Mouse (Mus musculus): ENCODE measurements around the gene Sec14l1.
A peak's percentile ranks its signal among the peaks of the same experiment; 100 is the strongest.

The Sec14l1 gene

GRCm38 (mm10) chr11:117109179-117109954 lies 5.6 kb upstream of the Sec14l1 start:
- no peak for DNase-seq (ENCODE audit: low spot score)

- no peak for DNase-seq (ENCODE audit: low spot score)
These were observed 2.9 kb upstream of the Sec14l1 start for GRCm38 (mm10) chr11:117111967-117112648.

- no peak for DNase-seq (ENCODE audit: low spot score)
These were observed 2.3 kb upstream of the Sec14l1 start for GRCm38 (mm10) chr11:117112649-117113051.

GRCm38 (mm10) chr11:117113377-117113776 lies 1.6 kb upstream of the Sec14l1 start:
- DNase-seq (ENCODE audit: low spot score) = no peak

- DNase-seq (ENCODE audit: low spot score) = no peak
These were observed 757 bp upstream of the Sec14l1 start for GRCm38 (mm10) chr11:117114231-117114591.

GRCm38 (mm10) chr11:117115346-117116219 lies 615 bp downstream of the Sec14l1 start:
- peak; percentile 68 for DNase-seq (ENCODE audit: low spot score)

GRCm38 (mm10) chr11:117116350-117117303 lies 1.7 kb downstream of the Sec14l1 start:
- no peak for DNase-seq (ENCODE audit: low spot score)

- no peak for DNase-seq (ENCODE audit: low spot score)
These were observed 2.4 kb downstream of the Sec14l1 start for GRCm38 (mm10) chr11:117117321-117117720.

GRCm38 (mm10) chr11:117117791-117118190 lies 2.8 kb downstream of the Sec14l1 start:
- no peak for DNase-seq (ENCODE audit: low spot score)

GRCm38 (mm10) chr11:117118248-117118647 lies 3.3 kb downstream of the Sec14l1 start:
- no peak for DNase-seq (ENCODE audit: low spot score)

- no peak for DNase-seq (ENCODE audit: low spot score)
These were observed 3.9 kb downstream of the Sec14l1 start for GRCm38 (mm10) chr11:117118721-117119321.

- no peak for DNase-seq (ENCODE audit: low spot score)
These were observed 4.8 kb downstream of the Sec14l1 start for GRCm38 (mm10) chr11:117119723-117120122.

GRCm38 (mm10) chr11:117120285-117121163 lies 5.6 kb downstream of the Sec14l1 start:
- no peak for DNase-seq (ENCODE audit: low spot score)

- no peak for DNase-seq (ENCODE audit: low spot score)
These were observed 6.2 kb downstream of the Sec14l1 start for GRCm38 (mm10) chr11:117121164-117121535.

GRCm38 (mm10) chr11:117121954-117122353 lies 7.0 kb downstream of the Sec14l1 start:
- DNase-seq (ENCODE audit: low spot score) = no peak

- no peak for DNase-seq (ENCODE audit: low spot score)
These were observed 8.6 kb downstream of the Sec14l1 start for GRCm38 (mm10) chr11:117123418-117124085.

- DNase-seq (ENCODE audit: low spot score) = no peak
These were observed 9.6 kb downstream of the Sec14l1 start for GRCm38 (mm10) chr11:117124539-117124938.

GRCm38 (mm10) chr11:117127250-117127837 lies 12.4 kb downstream of the Sec14l1 start:
- DNase-seq (ENCODE audit: low spot score) = no peak

GRCm38 (mm10) chr11:117127931-117128548 lies 13.1 kb downstream of the Sec14l1 start:
- no peak for DNase-seq (ENCODE audit: low spot score)
